Mouse (Mus musculus): ENCODE results near the gene Tmem223.

- no peak for TF ChIP-seq CTCF (IDR thresholded peaks at IDR 0.05; ENCODE audit: control insufficient read depth, insufficient read depth, insufficient replicate concordance, low read depth, low read length)
- TF ChIP-seq POLR2A (IDR thresholded peaks at IDR 0.05; ENCODE audit: control insufficient read depth, low read depth, low read length), result no peak
Measured at GRCm38 (mm10) chr19:8726609-8727390, 44.0 kb upstream of the Tmem223 start.

Measured in testis, adult 2 months (tissue).